Mouse (Mus musculus) liver (tissue): Measurements from ENCODE around the gene Cox14.
"Not testable (repeated sequence)": the region's sequence is repeated elsewhere in the genome, so short reads cannot be mapped to it uniquely, and the experiment has no call there.

Source experiments
- DNase-seq: peaks from one replicate; pipeline ENCODE4 v3.0.0-alpha.2; 2020; ENCODE audit warnings: mixed read lengths

Gene Cox14

GRCm38 (mm10) chr15:99728211-99728610 lies 2.8 kb downstream of the Cox14 start:
- DNase-seq, result no peak

- DNase-seq, result no peak
Measured at GRCm38 (mm10) chr15:99729056-99729783, 3.8 kb downstream of the Cox14 start.

GRCm38 (mm10) chr15:99731167-99731566 lies 5.7 kb downstream of the Cox14 start:
- no peak for DNase-seq

GRCm38 (mm10) chr15:99731678-99732077 lies 6.3 kb downstream of the Cox14 start:
- DNase-seq, result no peak

- DNase-seq, result no peak
Measured at GRCm38 (mm10) chr15:99733186-99733585, 7.8 kb downstream of the Cox14 start.

- no peak for DNase-seq
Measured at GRCm38 (mm10) chr15:99735631-99736030, 10.2 kb downstream of the Cox14 start.

- DNase-seq, result no peak
Measured at GRCm38 (mm10) chr15:99736675-99737074, 11.3 kb downstream of the Cox14 start.

- DNase-seq, result no peak
Measured at GRCm38 (mm10) chr15:99740229-99740628, 14.8 kb downstream of the Cox14 start.

GRCm38 (mm10) chr15:99754204-99754603 lies 28.8 kb downstream of the Cox14 start:
- no peak for DNase-seq

- no peak for DNase-seq
Measured at GRCm38 (mm10) chr15:99767467-99767866, 42.0 kb downstream of the Cox14 start.

- DNase-seq, result no peak
Measured at GRCm38 (mm10) chr15:99768761-99769160, 43.3 kb downstream of the Cox14 start.

GRCm38 (mm10) chr15:99771004-99771500 lies 45.6 kb downstream of the Cox14 start:
- no peak for DNase-seq

- no peak for DNase-seq
Measured at GRCm38 (mm10) chr15:99771601-99772276, 46.3 kb downstream of the Cox14 start.

GRCm38 (mm10) chr15:99772277-99772880 lies 47.0 kb downstream of the Cox14 start:
- DNase-seq, result peak; percentile 86

- not testable (repeated sequence) for DNase-seq
Measured at GRCm38 (mm10) chr15:99772881-99772924, 47.3 kb downstream of the Cox14 start, which contains the start of gene Cers5. Gene Cers5, minus strand, starts transcription at chr15:99772885.

- DNase-seq, result no peak
Measured at GRCm38 (mm10) chr15:99772925-99773324, 47.5 kb downstream of the Cox14 start.
